ENCODE assay signal across 8 mouse cellular contexts in the genomic region with DNA sequence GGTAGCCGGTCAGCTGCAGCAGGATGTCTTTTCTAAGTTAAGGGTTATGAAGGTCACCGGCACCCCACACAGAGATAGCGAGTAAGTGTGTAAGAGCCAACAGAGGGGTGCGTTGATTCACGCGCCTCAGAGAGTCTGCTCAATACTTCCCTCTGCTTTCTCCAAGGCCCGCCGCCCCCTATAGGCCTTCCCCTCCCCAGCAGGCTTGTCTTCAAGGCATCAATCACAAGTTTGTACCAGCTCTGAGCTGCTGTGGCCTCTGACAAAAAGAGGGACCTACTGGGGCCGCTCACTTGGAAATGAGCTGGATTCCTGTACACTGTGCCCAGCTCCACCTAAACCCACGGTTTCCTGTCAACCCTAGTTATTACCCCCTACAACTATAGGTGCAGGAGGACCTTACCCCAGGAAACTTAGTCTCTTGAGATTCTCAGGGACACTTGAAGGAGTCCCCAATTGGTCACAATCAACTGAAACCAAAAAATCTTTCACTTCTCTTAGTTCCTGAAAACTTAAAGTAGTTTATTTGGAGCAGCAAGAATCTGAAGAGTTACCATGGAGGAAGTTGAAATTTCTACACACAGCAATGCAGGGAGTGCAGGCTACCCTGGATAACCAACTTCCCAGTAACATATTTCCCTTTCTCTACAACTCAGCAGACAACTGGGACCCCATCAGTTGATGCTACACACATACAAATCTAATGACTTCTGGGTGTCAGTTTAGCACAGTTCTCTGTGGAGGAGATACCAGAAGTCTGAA. TPM values are rescaled to one million over a fixed set of nuclear protein-coding genes. Genes with fewer than 3 reads are reported as not detected.
DNase-seq lines count a peak whose midpoint lies in the region; ATAC-seq and TF ChIP-seq lines count a peak whose summit lies in the region.

No protein-coding gene starts in this region.

- H3K9ac ChIP-seq in heart, adult 2 months (ENCODE audit: low read depth, low read length) = peak overlapping the region; percentile 61
- peak overlapping the region; percentile 76 for H3K9ac ChIP-seq in heart, embryonic 16.5 days (ENCODE audit: low read length)
- peak overlapping the region; percentile 68 for H3K9ac ChIP-seq in lung, embryonic 14.5 days
- peak overlapping the region; percentile 60 for H3K9ac ChIP-seq in neural tube, embryonic 15.5 days (replicated peaks)

- no peaks in the 10 kb centered on the region for H3K79me2 ChIP-seq in heart, adult 2 months (replicated peaks; ENCODE audit: control insufficient read depth, insufficient read depth, low read length)

- H3K9me3 ChIP-seq in heart, embryonic 16.5 days (replicated peaks; ENCODE audit: control insufficient read depth, low read length) = no peaks in the 10 kb centered on the region
- H3K9me3 ChIP-seq in lung, embryonic 14.5 days (ENCODE audit: low read depth, low read length) = no peaks in the 10 kb centered on the region
- H3K9me3 ChIP-seq in neural tube, embryonic 15.5 days (replicated peaks) = no peaks in the 10 kb centered on the region

- 13% methylated on average over 10 of the region's 10 CpGs for WGBS in heart, adult 2 months
- WGBS in heart, embryonic 16.5 days = 2% methylated on average over 10 of the region's 10 CpGs
- WGBS in lung, embryonic 14.5 days = 4% methylated on average over 10 of the region's 10 CpGs
- under 1% methylated on average over 10 of the region's 10 CpGs for WGBS in neural tube, embryonic 15.5 days

- H3K4me2 ChIP-seq in heart, embryonic 16.5 days (ENCODE audit: low read depth, low read length) = peak overlapping the region; percentile 81
- peak overlapping the region; percentile 94 for H3K4me2 ChIP-seq in lung, embryonic 14.5 days
- peak overlapping the region; percentile 96 for H3K4me2 ChIP-seq in neural tube, embryonic 15.5 days

- peak; percentile 47 to 50 for DNase-seq in heart, adult 2 months
- DNase-seq in heart, postnatal 25 days (ENCODE audit: low spot score) = no peak
- DNase-seq in embryo, embryonic 11 days = peak; percentile 81
- DNase-seq in kidney, postnatal 14 days = peak; percentile 29
- DNase-seq in lung, embryonic 14.5 days = peak; percentile 77
- DNase-seq in thymus, postnatal 25 days = peak; percentile 42

- H3K36me3 ChIP-seq in heart, adult 2 months (ENCODE audit: control insufficient read depth, insufficient read depth, low read length) = no peaks in the 10 kb centered on the region
- H3K36me3 ChIP-seq in heart, embryonic 16.5 days (ENCODE audit: control insufficient read depth, insufficient read depth) = no peaks in the 10 kb centered on the region
- H3K36me3 ChIP-seq in lung, embryonic 14.5 days (ENCODE audit: insufficient read depth) = no peaks in the 10 kb centered on the region
- H3K36me3 ChIP-seq in neural tube, embryonic 15.5 days = no peaks in the 10 kb centered on the region

- TF ChIP-seq CTCF in heart, adult 2 months (IDR thresholded peaks at IDR 0.05) = peak; percentile 63
- peak; percentile 75 for TF ChIP-seq CTCF in lung, embryonic 14.5 days (IDR thresholded peaks at IDR 0.05; ENCODE audit: low read depth)

- no peak for TF ChIP-seq EP300 in heart, adult 2 months (IDR thresholded peaks at IDR 0.05; ENCODE audit: insufficient read depth, low read depth, low read length)

- no peaks in the 10 kb centered on the region for H3K4me1 ChIP-seq in heart, adult 2 months (ENCODE audit: control insufficient read depth, insufficient read depth, low read length)
- 0 out of 2 replicates have a peak, but pooled peaks cover 3% of the 10 kb centered on the region for H3K4me1 ChIP-seq in heart, embryonic 16.5 days (ENCODE audit: control insufficient read depth, insufficient read depth, low read length)
- H3K4me1 ChIP-seq in lung, embryonic 14.5 days (ENCODE audit: insufficient read depth) = no peaks in the 10 kb centered on the region
- H3K4me1 ChIP-seq in neural tube, embryonic 15.5 days = peaks cover 12% of the 10 kb centered on the region

- H3K27ac ChIP-seq in heart, adult 2 months = peak overlapping the region; percentile 58; the same call in 1 of the 2 replicates
- H3K27ac ChIP-seq in heart, embryonic 16.5 days (ENCODE audit: low read length) = peak overlapping the region; percentile 6; the same call in 1 of the 2 replicates
- H3K27ac ChIP-seq in lung, embryonic 14.5 days (ENCODE audit: low read depth) = no peak overlapping the region
- no peak overlapping the region for H3K27ac ChIP-seq in neural tube, embryonic 15.5 days (replicated peaks)

- peak overlapping the region; percentile 52 for H3K4me3 ChIP-seq in heart, adult 2 months
- peak overlapping the region; percentile 56 for H3K4me3 ChIP-seq in heart, embryonic 16.5 days (ENCODE audit: low read length)
- peak overlapping the region; percentile 43 for H3K4me3 ChIP-seq in lung, embryonic 14.5 days (ENCODE audit: low read depth, low read length)
- H3K4me3 ChIP-seq in neural tube, embryonic 15.5 days (replicated peaks) = peak overlapping the region; percentile 51

- TF ChIP-seq POLR2A in heart, adult 2 months (IDR thresholded peaks at IDR 0.05; ENCODE audit: insufficient read depth, low read depth, low read length) = no peak

- intact Hi-C loops in heart, adult 2 months (cut with DNase I) = no loop called here
- intact Hi-C loops in heart, postnatal 25 days (cut with DNase I) = loop anchor here (5.0 kb wide), 1 partner anchor 53 kb away; the partner anchor contains the start of gene Exoc3

- peak; percentile 82 for ATAC-seq in heart, embryonic 16.5 days (replicated peaks; ENCODE audit: extremely low read depth, insufficient read depth, low FRiP score)
- ATAC-seq in lung, embryonic 14.5 days (ENCODE audit: insufficient read depth) = peak; percentile 93
- peak; percentile 89 for ATAC-seq in neural tube, embryonic 15.5 days (ENCODE audit: low FRiP score)

- no peaks in the 10 kb centered on the region for H3K27me3 ChIP-seq in heart, adult 2 months (ENCODE audit: control insufficient read depth, insufficient read depth, low read length)
- no peaks in the 10 kb centered on the region for H3K27me3 ChIP-seq in heart, embryonic 16.5 days (ENCODE audit: control insufficient read depth, insufficient read depth, low read length)
- H3K27me3 ChIP-seq in lung, embryonic 14.5 days (ENCODE audit: insufficient read depth, low read length) = no peaks in the 10 kb centered on the region
- H3K27me3 ChIP-seq in neural tube, embryonic 15.5 days (replicated peaks) = peaks cover 3% of the 10 kb centered on the region; the same call in 1 of the 2 replicates

RNA-seq across cellular contexts. Expression of gene Ahrr, which starts 31.7 kb away (rescaled TPM):
- total RNA-seq in heart, adult 2 months (2021) = under 1 TPM; 0.89 to 0.91 TPM
- 1.2 and 2.7 TPM in 2 replicates for polyA plus RNA-seq in heart, adult 2 months (2012; rRNA removed)
- total RNA-seq in heart, postnatal 25 days (2021) = under 1 TPM; 0.50 to 0.83 TPM
- 1.4 and 1.5 TPM in 2 replicates for polyA plus RNA-seq in heart, embryonic 16.5 days (2015; fragmentation: Nextera tagmentation; extraction: Ambion mirVana)
- polyA plus RNA-seq in lung, embryonic 14.5 days (2014; fragmentation: Nextera tagmentation; extraction: Ambion mirVana) = 0.72 and 1.5 TPM in 2 replicates
- polyA plus RNA-seq in neural tube, embryonic 15.5 days (2015; fragmentation: Nextera tagmentation; extraction: Ambion mirVana) = 0.33 and 0.36 TPM in 2 replicates

RNA-seq across cellular contexts. Expression of gene Exoc3, which starts 51.9 kb away (rescaled TPM):
- total RNA-seq in heart, adult 2 months (2021) = 10 to 100 TPM; 47.5 to 54.1 TPM
- polyA plus RNA-seq in heart, adult 2 months (2012; rRNA removed) = 51.2 and 69.8 TPM in 2 replicates
- 10 to 100 TPM; 50.7 to 50.8 TPM for total RNA-seq in heart, postnatal 25 days (2021)
- 61.9 and 65.7 TPM in 2 replicates for polyA plus RNA-seq in heart, embryonic 16.5 days (2015; fragmentation: Nextera tagmentation; extraction: Ambion mirVana)
- 76.5 and 90.5 TPM in 2 replicates for polyA plus RNA-seq in lung, embryonic 14.5 days (2014; fragmentation: Nextera tagmentation; extraction: Ambion mirVana)
- polyA plus RNA-seq in neural tube, embryonic 15.5 days (2015; fragmentation: Nextera tagmentation; extraction: Ambion mirVana) = 109 and 115 TPM in 2 replicates

RNA-seq across cellular contexts. Expression of gene Pdcd6, which starts 57.0 kb away (rescaled TPM):
- total RNA-seq in heart, adult 2 months (2021) = 10 to 100 TPM; 40.2 to 43.5 TPM
- 51.0 and 84.2 TPM in 2 replicates for polyA plus RNA-seq in heart, adult 2 months (2012; rRNA removed)
- 10 to 100 TPM; 40.1 to 40.8 TPM for total RNA-seq in heart, postnatal 25 days (2021)
- polyA plus RNA-seq in heart, embryonic 16.5 days (2015; fragmentation: Nextera tagmentation; extraction: Ambion mirVana) = 91.5 and 105 TPM in 2 replicates
- 133 and 140 TPM in 2 replicates for polyA plus RNA-seq in lung, embryonic 14.5 days (2014; fragmentation: Nextera tagmentation; extraction: Ambion mirVana)
- 112 and 118 TPM in 2 replicates for polyA plus RNA-seq in neural tube, embryonic 15.5 days (2015; fragmentation: Nextera tagmentation; extraction: Ambion mirVana)

Comparison
In these comparisons a context has a peak if more than half of its experiments do, and no peak if none do; other contexts are left out.
1. H3K27ac ChIP-seq: peak in heart, adult 2 months (single experiment) and heart, embryonic 16.5 days (single experiment); none in lung, embryonic 14.5 days (single experiment) and neural tube, embryonic 15.5 days (single experiment).
2. Peak in every context shown above with its lines, with median percentiles within 50 percentile points of each other: H3K4me3 ChIP-seq, H3K9ac ChIP-seq, ATAC-seq and H3K4me2 ChIP-seq.